Mouse (Mus musculus): ENCODE measurements around the gene Elf3.

- TF ChIP-seq POLR2A (IDR thresholded peaks at IDR 0.05; ENCODE audit: extremely low read depth, insufficient read depth, low read length) = no peak
- no peak for TF ChIP-seq CTCF (IDR thresholded peaks at IDR 0.05; ENCODE audit: extremely low read depth, insufficient read depth, low read length)
Observed at GRCm38 (mm10) chr1:135244014-135244413, 14.4 kb downstream of the Elf3 start.

Data from cortical plate, adult 2 months (tissue).